Mouse (Mus musculus): Measurements from ENCODE around the gene Hist1h4b.

The Hist1h4b gene

DNA sequence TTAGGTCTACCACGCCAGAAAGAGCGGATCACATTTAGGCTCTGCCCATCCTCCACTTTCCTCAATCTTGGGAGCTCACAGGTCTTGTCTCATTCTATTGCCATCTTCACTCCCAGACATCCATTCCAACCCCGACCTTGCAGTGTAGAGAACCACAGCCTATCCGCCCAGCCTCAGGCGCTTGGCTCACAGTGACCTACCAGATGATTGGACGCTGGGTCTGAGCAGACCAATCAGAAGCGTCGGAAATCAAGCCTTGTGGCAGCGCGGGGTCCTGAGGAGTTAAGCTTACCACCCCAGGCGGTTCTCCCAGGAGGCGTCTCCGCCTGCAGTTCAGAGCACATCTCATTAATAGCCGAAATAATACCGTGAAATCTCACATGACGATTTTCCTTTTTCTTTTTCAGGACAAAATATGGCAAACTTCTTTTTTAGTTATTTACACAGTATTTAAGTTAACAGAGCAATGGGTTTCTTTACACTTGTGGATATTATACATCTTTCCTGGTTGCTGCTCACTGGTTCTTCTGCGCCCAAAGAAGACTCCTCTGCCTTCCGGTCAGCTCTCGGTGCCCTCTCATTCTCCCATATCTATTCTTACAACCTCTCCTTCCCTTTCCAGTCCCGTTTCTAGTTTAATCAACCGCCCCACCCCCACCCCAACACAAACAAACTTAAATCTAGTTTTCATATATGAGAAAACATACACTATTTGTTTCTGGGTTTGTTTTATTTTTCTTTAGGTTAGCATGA, 15.9 kb downstream of the Hist1h4b start:
- in situ Hi-C loops (cut with MboI, MseI), result loop anchor here (25.0 kb wide), 2 partner anchors 990 to 1985 kb away; partner anchors contain the start of genes Gmnn, Hist1h1b, Hist1h2an and Hist1h2bp

- in situ Hi-C loops (cut with MboI, MseI), result no loop called here
Observed at GRCm38 (mm10) chr13:23778339-23778738, 21.5 kb downstream of the Hist1h4b start.

- in situ Hi-C loops (cut with MboI, MseI), result no loop called here
Observed at GRCm38 (mm10) chr13:23779025-23779424, 22.2 kb downstream of the Hist1h4b start.

- in situ Hi-C loops (cut with MboI, MseI), result no loop called here
Observed at GRCm38 (mm10) chr13:23792520-23792919, 35.7 kb downstream of the Hist1h4b start.

DNA sequence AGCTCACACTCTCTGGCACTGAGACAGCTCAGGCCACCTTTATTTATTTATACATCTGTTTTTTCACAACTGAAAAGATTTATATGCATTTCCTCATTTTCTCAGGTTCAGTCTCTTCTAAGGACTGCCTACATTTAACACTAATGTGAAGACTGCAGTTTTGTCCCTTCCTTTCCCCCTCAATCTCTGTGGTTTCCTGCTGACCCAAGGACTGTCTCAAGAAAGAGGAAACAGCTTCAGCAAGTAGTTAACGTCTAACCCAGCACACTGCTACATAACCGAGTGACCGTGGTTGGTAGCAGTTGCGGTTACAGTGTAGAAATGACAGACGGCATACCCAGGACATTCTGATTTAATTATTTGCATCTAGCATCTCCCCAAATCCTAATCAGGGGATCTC, 42.6 kb downstream of the Hist1h4b start:
- in situ Hi-C loops (cut with MboI, MseI), result loop anchor here (5.0 kb wide), 1 partner anchor 73 kb away; no protein-coding TSS in a partner anchor

GRCm38 (mm10) chr13:23804532-23804931, 47.7 kb downstream of the Hist1h4b start:
- in situ Hi-C loops (cut with MboI, MseI), result loop anchor here (5.0 kb wide), 1 partner anchor 508 kb away; no protein-coding TSS in a partner anchor

DNA sequence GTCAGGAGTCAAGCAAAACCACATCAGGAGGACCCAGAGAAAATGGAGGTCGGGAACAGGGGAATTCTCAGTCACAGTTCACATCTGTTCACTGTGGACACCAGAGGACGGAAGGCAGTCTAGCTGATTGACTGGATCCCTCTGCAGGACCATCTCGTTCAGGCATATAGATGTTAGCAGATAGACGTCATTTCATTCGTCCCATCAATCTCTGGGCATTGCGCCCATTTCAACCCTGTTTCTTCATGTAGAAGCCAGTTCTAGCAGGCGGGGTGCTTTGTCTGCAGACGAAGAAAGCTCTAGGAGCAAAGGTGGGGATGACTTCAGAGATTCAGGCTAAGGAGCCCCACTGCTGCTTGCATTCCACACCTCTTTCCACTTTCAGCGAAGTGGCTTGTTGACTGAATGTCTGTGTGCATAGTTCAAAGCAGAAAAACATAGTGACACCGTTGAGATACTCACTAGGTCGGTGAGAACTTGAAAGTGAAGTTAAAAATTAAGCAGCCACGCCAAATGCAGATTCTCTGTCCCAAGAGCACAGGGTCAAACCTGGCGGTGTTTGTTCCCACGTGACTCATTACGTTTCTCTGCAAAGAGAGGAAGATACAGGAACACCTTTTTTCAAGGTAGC, 49.7 kb downstream of the Hist1h4b start, which contains the start of gene Slc17a2:
TSS of gene Slc17a2 (plus strand) at position 572 of the 631 bp plus-strand sequence.
- in situ Hi-C loops (cut with MboI, MseI), result no loop called here

Data from T-helper 1 cell (primary cell).